Mouse (Mus musculus): Measurements from ENCODE around the gene Flvcr2. TPM values are rescaled to one million over a fixed set of nuclear protein-coding genes. Genes with fewer than 3 reads are reported as not detected.

Gene Flvcr2
- polyA plus RNA-seq, 1 experiment from 2014 or later: 2.3 TPM

Small RNAs within 50 kb of the gene (microRNA-seq; reads per million reads assigned to microRNA genes)
- not detected for gene Gm47285 (ENCODE audit: borderline number of aligned reads)

Other genes with a start within 250 kb of the Flvcr2 start
- gene Jdp2, start 147.5 kb upstream of the Flvcr2 start, polyA plus RNA-seq (2015; fragmentation: Nextera tagmentation; extraction: Ambion mirVana): 0.72 and 1.1 TPM in 2 replicates
- gene Batf, start 59.9 kb upstream of the Flvcr2 start, polyA plus RNA-seq (2015; fragmentation: Nextera tagmentation; extraction: Ambion mirVana): 7.2 and 7.7 TPM in 2 replicates
- gene Erg28, start 78.0 kb downstream of the Flvcr2 start, polyA plus RNA-seq (2015; fragmentation: Nextera tagmentation; extraction: Ambion mirVana): 109 TPM in 2 replicates
- 13.1 and 13.6 TPM in 2 replicates for gene Ttll5, start 78.1 kb downstream of the Flvcr2 start, polyA plus RNA-seq (2015; fragmentation: Nextera tagmentation; extraction: Ambion mirVana)

Data from embryonic facial prominence, embryonic 15.5 days (tissue).